Mouse (Mus musculus) neural tube, embryonic 14.5 days (tissue): ENCODE results near the gene Dlg2. TPM values are rescaled to one million over a fixed set of nuclear protein-coding genes. Genes with fewer than 3 reads are reported as not detected.

Experiments
- ATAC-seq: fragments of 200-750 bp; cut with Nextera tagmentation; 2 replicates; pipeline ENCODE4 v1.8.0; 2017; ENCODE audit warnings: low read depth, mild to moderate bottlenecking, moderate TSS enrichment, moderate library complexity
- H3K27ac ChIP-seq: fragments of 300-500 bp; sonication (generic); 2 replicates; pipeline ENCODE4 v1.5.1; 2014; ENCODE audit warnings: low read depth, mild to moderate bottlenecking, control low read depth, low read length, moderate library complexity, mixed read lengths
- H3K27me3 ChIP-seq: fragments of 300-500 bp; sonication (generic); 2 replicates; pipeline ENCODE4 v1.6.1; 2014; ENCODE audit warnings: low read length; ENCODE audit not compliant: control insufficient read depth, insufficient read depth
- H3K36me3 ChIP-seq: fragments of 300-500 bp; sonication (generic); 2 replicates; pipeline ENCODE4 v1.6.1; 2014; ENCODE audit warnings: low read length, mixed read lengths; ENCODE audit not compliant: control insufficient read depth, insufficient read depth
- H3K4me1 ChIP-seq: fragments of 300-500 bp; sonication (generic); 2 replicates; pipeline ENCODE4 v1.6.1; 2014; ENCODE audit warnings: low read length; ENCODE audit not compliant: control insufficient read depth, insufficient read depth
- H3K4me2 ChIP-seq: fragments of 300-500 bp; sonication (generic); 2 replicates; pipeline ENCODE4 v1.6.1; 2014; ENCODE audit warnings: mild to moderate bottlenecking, low read depth, low read length, control low read depth
- H3K4me3 ChIP-seq: fragments of 300-500 bp; sonication (generic); 2 replicates; pipeline ENCODE4 v1.5.1; 2014; ENCODE audit warnings: low read depth, low read length, control low read depth, mixed read lengths
- H3K9ac ChIP-seq: fragments of 300-500 bp; sonication (generic); replicated peaks from 2 replicates; pipeline ENCODE4 v1.6.1; 2014; ENCODE audit warnings: low read depth, mild to moderate bottlenecking, control low read depth, low read length, mixed read lengths
- H3K9me3 ChIP-seq: fragments of 300-500 bp; sonication (generic); 2 replicates; pipeline ENCODE4 v1.6.1; 2016; ENCODE audit warnings: low read length; ENCODE audit not compliant: control insufficient read depth
- WGBS: fragments of 180-500 bp; shearing (Covaris S2); extraction: QIAGEN DNeasy Blood & Tissue Kit; methylation state at CpG from one replicate; pipeline ENCODE4 v1.1.7; 2014; 5-methylcytosine and 5-hydroxymethylcytosine counted together
- polyA plus RNA-seq: library from polyadenylated mRNA; unstranded; fragments of >200 nt; fragmentation: Nextera tagmentation; extraction: Ambion mirVana; gene quantifications from 2 replicates; pipeline ENCODE4 v1.2.1, GENCODE M21; 2014

The Dlg2 gene
- polyA plus RNA-seq, 1 experiment from 2014 or later, result 48.0 TPM

DNA sequence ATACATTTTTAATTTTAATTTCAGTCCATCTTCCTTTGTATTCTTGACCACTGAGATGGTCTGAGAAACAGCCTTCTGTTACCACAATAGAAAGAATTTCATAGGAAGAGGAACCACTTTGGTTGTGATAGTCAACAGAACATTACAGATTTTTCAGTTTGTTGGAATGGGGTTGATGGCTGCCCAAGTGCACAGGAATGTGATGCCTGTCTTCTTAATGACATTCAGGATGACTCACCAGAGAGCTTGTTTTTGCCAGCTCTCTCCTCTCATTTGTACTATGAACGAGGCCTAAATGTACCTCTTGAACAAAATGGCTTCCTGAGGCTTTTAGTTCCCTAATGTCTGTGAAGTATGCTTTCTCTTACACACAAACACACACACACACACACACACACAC lies 1107.1 kb downstream of the Dlg2 start:
- Histone ChIP-seq H3K4me3 (no peak overlapping the region), H3K27me3 (no peaks in the 10 kb centered on the region), H3K4me1 (no peaks in the 10 kb centered on the region), H3K9ac (no peak overlapping the region), H3K36me3 (no peaks in the 10 kb centered on the region), H3K27ac (no peak overlapping the region), H3K4me2 (no peak overlapping the region), H3K9me3 (no peaks in the 10 kb centered on the region)
- WGBS, result 59% methylated on average over 1 of the region's 1 CpGs
- no peak for ATAC-seq

DNA sequence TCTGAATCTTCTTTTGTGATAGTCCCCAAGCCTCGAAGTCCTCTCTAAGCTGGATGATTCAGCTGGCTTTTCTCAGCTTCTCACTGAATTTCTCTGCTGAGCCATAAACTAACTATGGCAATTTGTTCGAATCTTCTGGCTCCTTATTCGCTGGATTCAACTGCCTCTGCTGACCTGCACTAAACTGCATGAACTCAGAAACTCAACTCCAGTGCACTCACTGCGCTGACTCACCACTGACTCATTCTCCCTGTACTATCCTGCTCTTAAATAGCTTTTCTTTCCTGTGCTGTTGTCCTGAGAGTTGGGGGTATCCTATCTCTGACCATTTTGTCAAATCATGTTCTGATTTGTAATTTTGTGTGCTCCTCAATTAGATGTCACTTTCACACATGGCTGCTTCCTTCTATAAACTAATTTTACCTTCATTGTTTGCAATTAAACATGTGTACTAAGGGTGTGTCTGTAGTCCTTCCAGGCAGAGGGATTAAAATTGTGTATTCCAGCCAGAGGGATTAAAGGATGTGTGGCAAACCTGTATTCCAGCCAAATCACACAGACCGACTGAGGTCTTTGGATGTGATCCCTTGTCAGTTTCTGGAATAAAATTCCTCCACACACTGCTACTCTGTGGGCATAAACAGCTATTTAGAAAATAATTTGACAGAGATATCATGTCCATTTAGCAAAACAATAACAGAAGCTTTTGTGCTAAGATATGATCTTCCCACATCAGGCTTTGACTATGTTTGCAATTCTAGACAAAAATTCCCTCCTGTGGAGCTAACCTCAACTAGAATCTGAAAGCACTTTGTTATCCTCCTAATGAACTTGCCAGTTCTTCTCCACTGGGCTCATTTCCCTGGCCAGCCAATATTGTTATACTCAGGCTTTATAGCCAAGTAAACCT lies 1115.0 kb downstream of the Dlg2 start:
- H3K4me1 ChIP-seq, result no peaks in the 10 kb centered on the region
- no peaks in the 10 kb centered on the region for H3K36me3 ChIP-seq
- WGBS, result 80% methylated on average over 5 of the region's 5 CpGs
- no peaks in the 10 kb centered on the region for H3K9me3 ChIP-seq
- H3K4me2 ChIP-seq, result no peak overlapping the region
- H3K9ac ChIP-seq, result no peak overlapping the region
- no peak overlapping the region for H3K4me3 ChIP-seq
- no peaks in the 10 kb centered on the region for H3K27me3 ChIP-seq
- no peak overlapping the region for H3K27ac ChIP-seq
- no peak for ATAC-seq

GRCm38 (mm10) chr7:91598549-91598948 lies 1122.1 kb downstream of the Dlg2 start:
- no peak overlapping the region for H3K4me3 ChIP-seq
- H3K9ac ChIP-seq, result no peak overlapping the region
- no peaks in the 10 kb centered on the region for H3K36me3 ChIP-seq
- H3K4me2 ChIP-seq, result no peak overlapping the region
- no peak overlapping the region for H3K27ac ChIP-seq
- no peaks in the 10 kb centered on the region for H3K9me3 ChIP-seq
- H3K27me3 ChIP-seq, result no peaks in the 10 kb centered on the region
- no peak for ATAC-seq
- 62% methylated on average over 4 of the region's 4 CpGs for WGBS
- H3K4me1 ChIP-seq, result no peaks in the 10 kb centered on the region

DNA sequence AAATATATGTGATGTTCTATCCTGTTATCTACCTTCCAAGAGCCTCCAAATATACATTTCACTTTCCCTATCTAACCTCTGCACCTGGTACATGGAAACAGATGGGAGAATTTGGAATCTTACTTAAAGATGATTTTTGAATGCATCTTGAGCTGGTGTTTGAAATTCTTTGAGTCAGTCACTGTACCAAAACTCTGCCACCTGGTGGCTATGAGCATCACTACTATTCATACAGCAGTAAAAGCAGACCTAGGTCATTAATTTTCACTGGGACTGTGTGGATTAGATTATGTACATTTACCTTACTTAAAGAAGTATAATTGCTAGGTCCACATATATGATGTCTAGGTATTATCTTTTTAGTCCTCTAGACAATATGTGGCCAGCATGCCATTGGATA lies 1124.8 kb downstream of the Dlg2 start:
- H3K4me2 ChIP-seq, result no peak overlapping the region
- H3K9me3 ChIP-seq, result no peaks in the 10 kb centered on the region
- no peak for ATAC-seq
- H3K4me1 ChIP-seq, result no peaks in the 10 kb centered on the region
- no peak overlapping the region for H3K9ac ChIP-seq
- no peak overlapping the region for H3K27ac ChIP-seq
- H3K27me3 ChIP-seq, result no peaks in the 10 kb centered on the region
- no peak overlapping the region for H3K4me3 ChIP-seq
- H3K36me3 ChIP-seq, result no peaks in the 10 kb centered on the region

- Histone ChIP-seq H3K36me3 (no peaks in the 10 kb centered on the region), H3K9ac (no peak overlapping the region), H3K27ac (no peak overlapping the region), H3K4me1 (no peaks in the 10 kb centered on the region), H3K9me3 (no peaks in the 10 kb centered on the region), H3K4me3 (no peak overlapping the region), H3K4me2 (no peak overlapping the region), H3K27me3 (no peaks in the 10 kb centered on the region)
- no peak for ATAC-seq
- WGBS, result 65% methylated on average over 4 of the region's 4 CpGs
Observed at GRCm38 (mm10) chr7:91603561-91603960, 1127.1 kb downstream of the Dlg2 start.

- H3K9ac ChIP-seq, result no peak overlapping the region
- no peak overlapping the region for H3K4me3 ChIP-seq
- H3K4me1 ChIP-seq, result no peaks in the 10 kb centered on the region
- H3K27me3 ChIP-seq, result no peaks in the 10 kb centered on the region
- H3K36me3 ChIP-seq, result no peaks in the 10 kb centered on the region
- 92% methylated on average over 1 of the region's 1 CpGs for WGBS
- no peak for ATAC-seq
- no peak overlapping the region for H3K4me2 ChIP-seq
- H3K27ac ChIP-seq, result no peak overlapping the region
- H3K9me3 ChIP-seq, result no peaks in the 10 kb centered on the region
Observed at GRCm38 (mm10) chr7:91653033-91653432, 1176.6 kb downstream of the Dlg2 start.

DNA sequence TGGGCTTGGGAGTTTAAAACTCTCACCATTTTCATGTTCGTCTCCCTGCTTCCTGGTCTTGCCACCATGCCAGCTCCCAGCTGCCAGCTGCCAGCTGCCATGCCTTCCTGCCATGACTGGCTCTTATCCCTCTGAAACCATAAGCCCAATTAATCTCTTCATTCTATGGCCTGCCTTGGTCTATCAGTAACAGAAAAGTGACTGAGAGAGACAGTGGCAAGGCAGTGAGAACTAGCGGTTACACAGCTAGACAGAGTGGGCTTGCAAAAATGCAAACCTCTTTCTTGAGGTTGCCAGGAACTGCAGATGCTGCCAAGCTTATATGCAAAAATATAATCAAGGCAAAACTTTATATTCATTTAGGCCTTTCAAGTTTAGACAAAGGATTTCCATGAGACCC lies 1183.0 kb downstream of the Dlg2 start:
- H3K9me3 ChIP-seq, result no peaks in the 10 kb centered on the region
- WGBS, result 75% methylated on average over 2 of the region's 2 CpGs
- no peak overlapping the region for H3K27ac ChIP-seq
- no peak overlapping the region for H3K4me3 ChIP-seq
- no peak for ATAC-seq
- H3K36me3 ChIP-seq, result no peaks in the 10 kb centered on the region
- no peaks in the 10 kb centered on the region for H3K4me1 ChIP-seq
- no peak overlapping the region for H3K4me2 ChIP-seq
- H3K27me3 ChIP-seq, result no peaks in the 10 kb centered on the region
- no peak overlapping the region for H3K9ac ChIP-seq

DNA sequence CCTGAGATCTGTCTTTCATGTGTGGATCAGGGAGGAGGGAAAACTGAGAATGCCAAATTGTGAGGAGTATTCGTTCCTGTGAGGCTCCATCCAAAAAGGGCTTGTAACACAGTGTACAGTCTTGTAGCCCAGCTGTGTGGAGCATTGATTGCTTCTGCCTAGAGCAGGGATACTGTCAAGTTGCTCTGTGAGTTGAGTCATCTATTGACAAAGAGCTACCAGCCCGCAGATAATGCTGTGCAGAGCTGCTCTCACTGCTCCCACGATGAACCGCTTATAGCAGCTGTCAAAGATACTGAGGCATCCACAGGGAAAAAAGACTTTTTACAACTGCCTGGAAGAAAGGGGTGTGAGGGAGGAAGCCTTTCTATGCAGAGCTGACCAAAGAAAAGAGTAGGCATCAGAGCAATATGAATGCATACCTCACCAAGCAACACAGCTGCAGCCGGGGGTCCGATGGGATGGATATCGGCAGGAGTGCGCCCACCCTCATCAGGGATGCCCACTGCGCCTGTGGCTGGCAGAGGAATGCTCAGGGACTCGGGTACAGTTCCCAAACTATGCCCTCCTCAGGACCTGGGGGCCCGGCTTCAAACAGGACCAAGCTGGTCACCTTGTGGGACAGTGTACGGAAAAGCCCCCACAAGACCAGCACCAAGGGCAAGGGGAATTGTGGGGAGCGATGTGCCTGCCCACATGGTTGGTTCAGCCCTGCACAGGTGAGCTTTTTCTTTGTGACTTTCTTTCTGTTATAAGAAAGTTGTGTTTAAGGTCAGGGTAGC lies 1196.0 kb downstream of the Dlg2 start:
- H3K27me3 ChIP-seq, result no peaks in the 10 kb centered on the region
- H3K4me2 ChIP-seq, result no peak overlapping the region
- ATAC-seq, result no peak
- no peak overlapping the region for H3K4me3 ChIP-seq
- H3K4me1 ChIP-seq, result no peaks in the 10 kb centered on the region
- no peaks in the 10 kb centered on the region for H3K36me3 ChIP-seq
- H3K27ac ChIP-seq, result no peak overlapping the region
- no peak overlapping the region for H3K9ac ChIP-seq
- H3K9me3 ChIP-seq, result no peaks in the 10 kb centered on the region
- 78% methylated on average over 13 of the region's 13 CpGs for WGBS

DNA sequence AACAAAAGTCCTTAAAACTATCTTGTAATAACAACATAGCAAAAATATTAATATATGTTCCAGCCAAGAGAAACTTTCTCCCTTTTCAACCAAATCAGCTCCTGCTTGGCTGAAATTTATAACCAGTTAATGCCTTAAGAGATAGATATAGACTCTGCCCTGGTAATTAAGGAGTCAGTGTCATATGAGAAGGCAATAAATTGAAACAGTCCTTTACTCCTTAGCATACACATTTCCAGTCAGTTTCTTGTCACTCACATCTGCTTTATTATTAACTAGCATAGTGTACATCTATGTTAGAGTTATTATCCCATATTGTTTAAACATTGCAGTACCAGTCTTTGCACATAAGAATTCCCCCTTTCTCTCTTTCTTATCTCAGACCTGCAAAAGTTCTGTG lies 1197.9 kb downstream of the Dlg2 start:
- Histone ChIP-seq H3K9ac (no peak overlapping the region), H3K4me2 (no peak overlapping the region)
- no peak for ATAC-seq

More for the DNA sequence above, 1197.9 kb downstream of the Dlg2 start:
- Histone ChIP-seq H3K27ac (no peak overlapping the region), H3K4me1 (no peaks in the 10 kb centered on the region), H3K27me3 (no peaks in the 10 kb centered on the region), H3K36me3 (no peaks in the 10 kb centered on the region), H3K4me3 (no peak overlapping the region), H3K9me3 (no peaks in the 10 kb centered on the region)
